Mouse (Mus musculus): ENCODE results near the gene Nmnat3.

GRCm38 (mm10) chr9:98430528-98430927 is 143.3 kb downstream of the Nmnat3 start:
- no peak for TF ChIP-seq IRF4 (IDR thresholded peaks at IDR 0.05; ENCODE audit: low read depth, low read length)
- TF ChIP-seq POLR2A (IDR thresholded peaks at IDR 0.05; ENCODE audit: low read depth, low read length) = no peak
- TF ChIP-seq CTCF (conservative IDR thresholded peaks at IDR 0.05 in 1 of 2, IDR thresholded peaks at IDR 0.05 in 1 of 2; ENCODE audit: low read depth in 2 of 2, low read length in 2 of 2) = no peak
- TF ChIP-seq HCFC1 (IDR thresholded peaks at IDR 0.05; ENCODE audit: low read depth, low read length) = no peak
- no peak for TF ChIP-seq JUND (conservative IDR thresholded peaks at IDR 0.05; ENCODE audit: low read depth, low read length)
- no peak for TF ChIP-seq EP300 (IDR thresholded peaks at IDR 0.05; ENCODE audit: low read length)
- TF ChIP-seq USF1 (IDR thresholded peaks at IDR 0.05; ENCODE audit: low read depth, low read length) = no peak
- TF ChIP-seq E2F4 (IDR thresholded peaks at IDR 0.05; ENCODE audit: insufficient replicate concordance, low read depth, low read length) = no peak
- no peak for TF ChIP-seq POLR2AphosphoS2 (IDR thresholded peaks at IDR 0.05; ENCODE audit: low read depth, low read length)
- no peak for TF ChIP-seq ZC3H11A (IDR thresholded peaks at IDR 0.05; ENCODE audit: low read depth, low read length)

Data from CH12.LX (cell line).